Mouse (Mus musculus) heart, embryonic 10.5 days (tissue): ENCODE data around the gene Crybg2. TPM values are rescaled to one million over a fixed set of nuclear protein-coding genes. Genes with fewer than 3 reads are reported as not detected.

Source experiments
- DNase-seq: peaks from one replicate; pipeline ENCODE4 v3.0.0-alpha.2; 2017; ENCODE audit warnings: low spot score
- H3K27ac ChIP-seq: fragments of 300-500 bp; sonication (generic); 2 replicates; pipeline ENCODE4 v1.5.1; 2016; ENCODE audit warnings: mild to moderate bottlenecking
- H3K27me3 ChIP-seq: fragments of 300-500 bp; sonication (generic); 2 replicates; pipeline ENCODE4 v1.6.1; 2016; ENCODE audit warnings: mild to moderate bottlenecking; ENCODE audit not compliant: poor library complexity, insufficient read depth, severe bottlenecking
- H3K36me3 ChIP-seq: fragments of 300-500 bp; sonication (generic); 2 replicates; pipeline ENCODE4 v1.6.1; 2016; ENCODE audit warnings: mild to moderate bottlenecking, moderate library complexity
- H3K4me1 ChIP-seq: fragments of 300-500 bp; sonication (generic); 2 replicates; pipeline ENCODE4 v1.6.1; 2016; ENCODE audit warnings: mild to moderate bottlenecking
- H3K4me3 ChIP-seq: fragments of 300-500 bp; sonication (generic); 2 replicates; pipeline ENCODE4 v1.5.1; 2016; ENCODE audit warnings: mild to moderate bottlenecking, moderate library complexity
- H3K9me3 ChIP-seq: fragments of 300-500 bp; sonication (generic); 2 replicates; pipeline ENCODE4 v1.6.1; 2016; ENCODE audit warnings: mild to moderate bottlenecking, moderate library complexity
- WGBS: fragments of 180-500 bp; shearing (Covaris S2); methylation state at CpG from one replicate; pipeline ENCODE4 v1.1.7; 2016; 5-methylcytosine and 5-hydroxymethylcytosine counted together
- polyA plus RNA-seq: library from polyadenylated mRNA; unstranded; fragments of >200 nt; fragmentation: Nextera tagmentation; extraction: Ambion mirVana; gene quantifications from 2 replicates; pipeline ENCODE4 v1.2.1, GENCODE M21; 2016

Gene Crybg2
- polyA plus RNA-seq, 1 experiment from 2014 or later = 2.7 TPM

DNA sequence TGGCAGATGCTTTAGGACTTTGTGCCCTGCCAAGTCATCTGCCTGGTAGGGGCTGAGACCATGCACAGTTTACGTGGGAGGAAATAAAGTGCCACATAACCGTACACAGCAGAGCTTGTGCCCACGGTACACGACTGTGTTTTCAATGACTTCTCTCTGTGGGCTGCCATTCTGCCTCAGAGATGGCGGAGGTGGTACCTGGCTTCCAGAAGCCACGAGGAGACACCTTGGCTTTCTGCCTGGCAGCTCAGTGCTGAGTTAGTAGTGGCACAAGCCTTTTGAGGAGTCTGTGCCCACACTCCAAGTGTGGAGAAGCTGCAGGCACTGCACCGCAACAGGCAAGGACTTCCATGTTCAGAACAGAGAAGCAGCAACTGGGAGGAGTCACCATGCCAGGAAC is 47.1 kb downstream of the Crybg2 start:
- Histone ChIP-seq H3K27ac (no peak overlapping the region), H3K36me3 (no peaks in the 10 kb centered on the region), H3K9me3 (no peaks in the 10 kb centered on the region), H3K4me1 (peaks cover 52% of the 10 kb centered on the region), H3K4me3 (no peak overlapping the region), H3K27me3 (no peaks in the 10 kb centered on the region)
- no peak for DNase-seq
- 85% methylated on average over 7 of the region's 7 CpGs for WGBS

DNA sequence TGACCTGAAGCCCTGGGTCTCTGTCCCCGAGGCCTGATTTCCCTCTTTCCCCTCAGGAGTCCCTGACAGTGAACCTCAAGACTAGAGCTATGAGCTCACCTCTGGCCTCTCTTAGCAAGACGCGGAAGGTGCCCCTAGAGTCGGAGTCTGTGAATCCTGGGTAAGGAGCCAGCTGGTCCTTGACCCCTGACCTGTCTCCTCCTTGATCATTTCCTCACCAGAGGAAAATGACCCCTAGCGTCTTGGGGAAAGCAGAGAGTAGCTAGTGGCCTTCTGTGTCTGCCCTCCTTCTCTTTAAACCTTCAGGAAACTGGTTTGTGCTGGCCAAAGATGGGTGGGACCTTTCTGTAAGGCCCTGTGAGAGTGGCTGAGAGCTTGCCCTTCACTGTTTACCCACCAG is 47.6 kb downstream of the Crybg2 start:
- Histone ChIP-seq H3K36me3 (no peaks in the 10 kb centered on the region), H3K27ac (peak overlapping the region; percentile 24; the same call in 1 of the 2 replicates), H3K4me3 (no peak overlapping the region), H3K27me3 (no peaks in the 10 kb centered on the region), H3K9me3 (no peaks in the 10 kb centered on the region), H3K4me1 (peaks cover 53% of the 10 kb centered on the region)
- 53% methylated on average over 5 of the region's 5 CpGs for WGBS
- no peak for DNase-seq

DNA sequence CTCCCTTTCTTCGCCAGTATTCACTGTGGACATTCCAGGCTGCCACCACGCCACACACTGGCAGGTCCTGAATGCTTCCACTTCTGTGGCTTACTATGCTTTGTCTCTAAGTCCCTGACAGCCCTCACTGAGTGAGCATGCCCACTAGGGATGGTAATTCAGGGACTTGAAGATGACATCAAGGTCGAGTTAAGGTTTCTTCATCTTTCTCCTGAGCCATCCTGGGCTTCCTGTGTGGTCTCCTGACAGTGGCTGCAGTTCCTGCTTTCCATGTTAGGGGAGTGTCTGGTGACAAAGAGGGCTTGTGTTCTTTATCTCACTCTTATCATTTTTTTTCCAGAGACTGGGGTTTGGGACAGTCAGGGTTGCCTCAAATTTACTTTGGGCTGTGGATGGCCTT is 50.0 kb downstream of the Crybg2 start:
- no peak for DNase-seq
- Histone ChIP-seq H3K4me1 (peaks cover 66% of the 10 kb centered on the region), H3K4me3 (no peak overlapping the region), H3K27me3 (no peaks in the 10 kb centered on the region), H3K27ac (no peak overlapping the region), H3K36me3 (no peaks in the 10 kb centered on the region), H3K9me3 (no peaks in the 10 kb centered on the region)
- WGBS = 40% methylated on average over 3 of the region's 3 CpGs

DNA sequence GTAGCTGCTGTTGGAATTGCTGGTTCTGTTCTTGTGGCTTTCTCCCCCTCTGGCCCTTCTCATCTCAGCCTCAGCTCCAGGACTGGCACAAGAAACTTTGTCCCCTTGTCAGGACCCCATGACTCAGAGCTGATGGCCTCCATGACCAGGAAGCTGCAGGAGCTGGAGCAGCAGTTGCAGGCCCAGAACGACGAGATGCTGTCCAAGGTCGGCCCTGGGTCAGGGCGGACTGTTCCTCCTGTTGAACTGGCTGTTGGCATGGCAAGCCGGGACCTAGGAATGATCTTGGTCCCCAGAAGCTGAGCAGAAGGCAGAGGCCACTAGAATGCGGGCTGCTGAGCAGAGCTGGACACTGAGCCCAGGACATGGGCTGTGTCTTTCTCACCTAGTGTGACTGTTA is 51.8 kb downstream of the Crybg2 start:
- H3K27me3 ChIP-seq = no peaks in the 10 kb centered on the region
- peaks cover 66% of the 10 kb centered on the region for H3K4me1 ChIP-seq
- no peaks in the 10 kb centered on the region for H3K36me3 ChIP-seq
- no peaks in the 10 kb centered on the region for H3K9me3 ChIP-seq
- 64% methylated on average over 6 of the region's 6 CpGs for WGBS
- DNase-seq = no peak
- H3K27ac ChIP-seq = 0 out of 2 replicates have a peak overlapping the region, but pooled peaks have one; percentile 4
- no peak overlapping the region for H3K4me3 ChIP-seq

DNA sequence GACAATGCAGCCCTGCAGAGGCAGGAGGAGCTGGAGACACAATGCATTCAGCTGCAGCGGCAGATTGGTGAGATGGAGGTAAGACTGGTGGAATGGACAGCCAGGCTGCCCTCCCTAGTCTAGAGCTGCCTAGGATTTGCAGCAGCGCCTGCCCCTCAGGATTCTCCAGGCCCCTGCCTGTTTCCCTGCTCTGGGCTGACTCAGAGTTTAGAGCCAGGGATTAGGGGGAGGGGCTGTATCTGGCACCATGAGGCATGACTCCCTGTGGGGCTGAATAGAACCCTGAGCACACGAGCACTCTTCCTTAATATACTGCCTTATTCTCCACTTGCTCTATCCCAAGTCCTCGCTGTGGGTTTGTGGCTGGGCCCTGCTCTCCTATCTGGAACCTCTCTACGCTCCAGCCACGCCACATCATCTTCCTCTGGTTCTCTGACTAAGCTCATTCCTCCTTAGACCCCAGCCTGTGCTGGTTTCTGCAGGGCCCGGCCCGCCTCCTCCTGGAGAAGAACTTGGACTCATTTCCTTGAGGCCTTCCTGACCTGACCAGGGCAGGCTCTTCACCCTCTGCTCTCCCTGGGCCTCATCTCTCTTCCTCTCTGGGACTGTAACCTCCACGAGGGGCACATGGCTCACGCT is 52.9 kb downstream of the Crybg2 start:
- peaks cover 65% of the 10 kb centered on the region for H3K4me1 ChIP-seq
- H3K27ac ChIP-seq = peak overlapping the region; percentile 44; the same call in 1 of the 2 replicates
- 51% methylated on average over 10 of the region's 10 CpGs for WGBS
- H3K4me3 ChIP-seq = no peak overlapping the region
- H3K9me3 ChIP-seq = no peaks in the 10 kb centered on the region
- H3K36me3 ChIP-seq = no peaks in the 10 kb centered on the region
- DNase-seq = no peak
- no peaks in the 10 kb centered on the region for H3K27me3 ChIP-seq

DNA sequence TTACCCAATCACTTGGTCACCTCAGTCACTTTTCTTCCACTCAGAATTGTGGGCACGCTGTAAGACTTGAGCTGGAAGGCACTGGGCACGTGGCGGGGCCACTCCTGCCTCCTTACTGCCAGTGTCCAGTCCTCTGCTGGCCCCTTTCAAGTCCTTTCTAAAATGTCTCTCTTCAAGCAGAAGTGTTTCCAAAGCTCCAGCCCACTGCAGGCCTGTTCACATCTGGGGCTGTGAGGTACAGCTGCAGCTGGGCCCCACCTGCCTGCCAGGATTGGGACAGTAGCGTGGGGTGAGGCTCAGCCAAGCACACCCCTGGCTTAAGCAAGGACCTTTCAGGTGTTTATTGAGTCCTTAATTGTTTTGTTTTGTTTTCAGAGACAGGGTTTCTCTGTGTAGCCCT is 53.4 kb downstream of the Crybg2 start:
- no peaks in the 10 kb centered on the region for H3K9me3 ChIP-seq
- WGBS = 90% methylated on average over 4 of the region's 4 CpGs
- peaks cover 64% of the 10 kb centered on the region for H3K4me1 ChIP-seq
- 0 out of 2 replicates have a peak overlapping the region, but pooled peaks have one; percentile 19 for H3K27ac ChIP-seq
- no peak overlapping the region for H3K4me3 ChIP-seq
- H3K27me3 ChIP-seq = no peaks in the 10 kb centered on the region
- H3K36me3 ChIP-seq = no peaks in the 10 kb centered on the region
- no peak for DNase-seq

DNA sequence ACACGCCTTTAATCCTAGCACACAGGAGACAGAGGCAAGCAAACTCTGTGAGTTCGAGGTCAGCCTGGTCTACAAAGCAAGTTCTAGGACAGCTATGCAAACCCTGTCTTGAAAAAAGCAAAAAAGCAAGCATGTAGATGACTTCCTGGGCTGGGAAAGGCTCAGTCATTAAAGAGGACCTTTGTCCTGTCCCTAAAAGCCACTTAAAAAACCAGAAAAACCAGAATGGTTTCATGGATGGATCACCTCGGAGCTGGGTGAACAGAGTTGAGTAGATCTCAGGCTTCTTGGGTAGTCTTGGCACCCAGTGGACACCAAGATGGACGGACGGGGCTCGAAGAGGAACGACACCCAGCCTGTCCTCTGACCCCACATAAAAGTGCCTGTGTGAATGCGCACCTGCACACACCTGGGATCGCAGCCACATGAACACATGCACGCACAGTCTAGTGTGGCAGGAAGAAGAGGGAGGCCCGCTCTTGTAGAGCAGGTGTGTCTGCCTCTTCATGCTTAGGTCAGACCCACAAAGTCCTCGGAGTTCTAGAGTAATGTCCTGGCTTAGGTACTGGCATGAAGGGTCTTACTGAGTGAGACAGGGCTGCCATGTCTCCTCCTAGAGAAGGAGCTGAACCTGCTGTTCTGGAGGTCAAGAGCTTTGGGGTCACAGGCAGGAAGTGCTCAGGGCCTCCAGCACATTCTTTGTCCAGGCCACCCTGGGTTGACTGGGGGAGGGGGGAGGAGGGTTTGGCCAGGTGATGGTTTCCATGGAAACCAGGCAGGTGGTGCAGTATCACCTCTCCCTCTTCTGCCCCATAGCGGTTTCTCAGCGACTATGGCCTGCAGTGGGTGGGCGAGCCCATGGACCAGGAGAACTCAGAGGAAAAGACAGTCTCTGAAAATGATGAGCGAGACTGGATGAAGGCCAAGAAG is 54.9 kb downstream of the Crybg2 start:
- Histone ChIP-seq H3K27me3 (no peaks in the 10 kb centered on the region), H3K36me3 (no peaks in the 10 kb centered on the region), H3K4me3 (no peak overlapping the region), H3K27ac (0 out of 2 replicates have a peak overlapping the region, but pooled peaks have one; percentile 16), H3K4me1 (peaks cover 59% of the 10 kb centered on the region), H3K9me3 (no peaks in the 10 kb centered on the region)
- DNase-seq = no peak
- WGBS = 84% methylated on average over 16 of the region's 16 CpGs

DNA sequence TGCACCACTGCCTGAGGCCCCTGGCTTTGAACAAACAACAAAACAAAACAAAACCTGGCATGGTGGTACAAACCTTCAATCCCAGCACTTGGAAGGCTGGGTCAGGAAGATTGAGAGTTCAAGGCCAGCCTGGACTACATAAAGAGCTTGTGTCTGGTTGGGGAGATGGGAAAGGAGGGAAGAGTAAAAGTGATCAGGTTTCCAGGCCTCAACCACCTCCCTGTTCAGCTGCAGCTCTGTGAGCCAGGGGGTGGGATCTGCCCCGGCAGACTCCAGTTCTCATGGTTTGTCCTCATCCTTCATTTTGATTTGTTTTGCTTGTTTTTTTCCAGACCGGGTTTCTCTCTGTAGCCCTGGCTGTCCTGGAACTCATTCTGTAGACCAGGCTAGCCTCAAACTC is 55.9 kb downstream of the Crybg2 start:
- H3K27ac ChIP-seq = no peak overlapping the region
- WGBS = 82% methylated on average over 2 of the region's 2 CpGs
- H3K4me1 ChIP-seq = peaks cover 52% of the 10 kb centered on the region
- no peaks in the 10 kb centered on the region for H3K9me3 ChIP-seq
- no peaks in the 10 kb centered on the region for H3K27me3 ChIP-seq
- DNase-seq = no peak
- no peaks in the 10 kb centered on the region for H3K36me3 ChIP-seq
- H3K4me3 ChIP-seq = no peak overlapping the region

DNA sequence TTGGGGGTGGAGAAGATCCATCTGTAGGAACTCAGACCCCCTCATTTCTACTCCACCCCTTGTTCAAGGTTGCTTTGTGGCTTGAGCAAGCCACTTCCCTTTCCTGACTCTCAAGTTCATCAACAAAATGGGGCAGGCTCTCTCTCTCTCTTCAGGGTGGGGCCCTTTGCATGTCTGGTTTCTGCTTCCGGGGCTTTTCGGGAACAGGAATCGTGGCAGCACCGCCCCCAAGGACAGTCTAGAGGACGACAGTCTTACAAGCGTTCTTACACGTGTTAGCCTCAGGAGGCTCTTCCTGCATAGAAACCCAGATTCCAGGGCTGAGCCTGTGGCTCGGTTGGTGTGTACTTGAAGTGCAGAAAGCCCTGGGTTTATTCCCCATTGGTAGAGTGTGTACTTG is 56.4 kb downstream of the Crybg2 start:
- Histone ChIP-seq H3K36me3 (no peaks in the 10 kb centered on the region), H3K4me1 (peaks cover 49% of the 10 kb centered on the region), H3K4me3 (no peak overlapping the region), H3K9me3 (no peaks in the 10 kb centered on the region), H3K27me3 (no peaks in the 10 kb centered on the region), H3K27ac (no peak overlapping the region)
- WGBS = 72% methylated on average over 8 of the region's 8 CpGs
- no peak for DNase-seq

DNA sequence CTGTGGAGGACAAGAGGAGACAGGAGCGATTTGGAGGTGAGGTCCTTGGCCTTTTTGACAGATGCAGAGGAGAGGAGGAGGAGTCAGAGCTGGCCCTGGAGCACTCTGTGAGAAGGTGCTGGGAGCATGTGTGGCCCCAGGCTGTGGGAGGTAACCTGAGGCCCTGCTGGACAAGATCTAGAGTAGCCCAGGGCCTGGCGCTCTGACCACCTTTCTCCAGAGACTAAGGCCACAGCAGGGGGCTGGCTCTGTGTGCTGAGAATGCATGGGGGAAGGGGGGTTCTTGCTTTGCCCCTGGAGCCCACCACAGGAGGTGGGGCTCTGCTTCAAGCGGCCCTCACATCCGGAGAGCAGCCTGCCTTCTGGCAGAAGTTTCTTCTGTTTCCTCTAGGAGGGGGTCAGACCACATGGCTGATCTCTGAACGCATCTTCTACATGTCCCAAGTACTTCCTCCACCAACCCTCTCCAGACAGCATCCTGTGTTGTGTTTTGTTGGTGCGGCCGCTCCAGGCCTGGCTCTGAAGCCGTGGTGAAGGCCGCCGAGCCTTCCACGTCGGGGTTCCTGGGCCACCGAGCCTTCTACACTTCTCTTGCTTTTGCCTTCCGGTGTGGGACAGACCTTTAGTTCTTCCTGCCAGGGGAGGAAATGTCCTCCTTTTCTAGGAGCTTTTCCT is 57.6 kb downstream of the Crybg2 start:
- Histone ChIP-seq H3K4me3 (no peak overlapping the region), H3K27ac (0 out of 2 replicates have a peak overlapping the region, but pooled peaks have one; percentile 42), H3K9me3 (no peaks in the 10 kb centered on the region), H3K4me1 (peaks cover 37% of the 10 kb centered on the region), H3K36me3 (no peaks in the 10 kb centered on the region), H3K27me3 (no peaks in the 10 kb centered on the region)
- no peak for DNase-seq
- 58% methylated on average over 14 of the region's 14 CpGs for WGBS

DNA sequence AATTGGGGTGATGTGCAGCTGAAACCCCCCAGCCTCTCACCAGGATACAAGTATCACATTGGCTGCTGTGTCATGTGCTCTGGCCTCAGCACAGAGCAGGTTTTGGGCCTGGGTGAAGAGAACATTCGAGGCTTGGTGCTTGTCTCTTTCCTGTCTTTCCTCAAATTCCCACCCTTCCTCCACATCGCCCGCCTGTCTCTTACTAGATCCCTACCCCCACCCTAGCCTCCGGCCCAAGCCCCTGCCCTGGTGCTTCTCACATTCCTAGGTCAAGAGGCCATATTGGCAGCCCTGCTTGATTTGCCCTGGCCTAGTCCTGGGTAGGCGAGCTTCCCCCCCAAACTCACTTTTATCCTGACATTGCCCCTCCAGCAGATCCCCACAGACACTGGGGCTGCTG is 58.4 kb downstream of the Crybg2 start:
- Histone ChIP-seq H3K9me3 (no peaks in the 10 kb centered on the region), H3K36me3 (no peaks in the 10 kb centered on the region), H3K27me3 (no peaks in the 10 kb centered on the region), H3K27ac (no peak overlapping the region), H3K4me3 (no peak overlapping the region), H3K4me1 (peaks cover 34% of the 10 kb centered on the region)
- 63% methylated on average over 5 of the region's 5 CpGs for WGBS
- no peak for DNase-seq

DNA sequence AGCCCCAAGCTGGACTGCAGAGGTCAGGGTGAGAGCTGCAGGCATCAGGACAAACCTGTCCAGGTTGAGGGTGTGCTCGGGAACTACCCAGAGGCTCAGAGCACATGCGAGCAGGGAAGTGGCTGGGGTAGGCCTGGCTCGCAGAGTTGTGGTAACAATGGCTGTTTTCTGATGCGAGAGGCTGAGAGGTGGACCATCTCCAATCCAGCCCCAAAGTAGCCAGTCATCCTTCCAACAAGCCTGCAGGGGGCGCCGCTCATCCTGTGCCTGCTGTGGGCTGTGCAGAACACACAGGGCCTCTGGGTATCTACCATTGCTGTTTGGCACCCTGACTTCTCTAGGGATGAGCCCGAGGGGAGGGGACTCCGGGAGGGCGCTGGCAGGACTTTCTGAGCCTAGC is 59.0 kb downstream of the Crybg2 start:
- H3K27ac ChIP-seq = no peak overlapping the region
- no peak for DNase-seq
- no peaks in the 10 kb centered on the region for H3K9me3 ChIP-seq
- H3K4me3 ChIP-seq = no peak overlapping the region
- H3K27me3 ChIP-seq = no peaks in the 10 kb centered on the region
- H3K4me1 ChIP-seq = peaks cover 38% of the 10 kb centered on the region
- no peaks in the 10 kb centered on the region for H3K36me3 ChIP-seq
- WGBS = 62% methylated on average over 9 of the region's 9 CpGs
